Mouse (Mus musculus) G1E (cell line): ENCODE results near the gene Arhgap33.

ENCODE experiments used
- CTCF ChIP-seq: IDR thresholded peaks from 2 replicates; pipeline ENCODE4 v1.5.1; 2012; ENCODE audit warnings: low read depth, low read length, inconsistent platforms, mixed read lengths
- GATA1 ChIP-seq: IDR thresholded peaks from 2 replicates; pipeline ENCODE4 v1.6.1; 2012; ENCODE audit warnings: borderline replicate concordance, low read length, inconsistent platforms, mixed read lengths
- GATA2 ChIP-seq: IDR thresholded peaks from 2 replicates; pipeline ENCODE4 v1.6.1; 2012; ENCODE audit warnings: low read depth, low read length, inconsistent platforms, borderline replicate concordance

DNA sequence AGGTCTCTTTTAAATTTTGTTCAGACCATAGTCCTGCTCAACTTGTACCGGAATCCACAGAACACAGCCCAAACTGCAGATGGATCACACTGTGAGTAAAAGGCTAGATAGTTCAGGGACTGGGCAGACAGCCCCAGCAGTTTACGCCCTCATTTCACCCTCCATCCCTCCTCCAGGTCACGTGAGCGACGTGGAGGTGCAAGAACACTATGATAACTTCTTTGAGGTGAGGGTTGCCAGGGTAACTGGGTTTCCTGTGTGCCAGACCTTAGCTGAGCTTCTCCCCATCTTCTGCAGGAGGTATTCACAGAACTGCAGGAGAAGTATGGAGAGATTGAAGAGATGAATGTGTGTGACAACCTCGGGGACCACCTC, 29.0 kb upstream of the Arhgap33 start:
- TF ChIP-seq CTCF (no peak), GATA2 (no peak), GATA1 (no peak)
